Mouse (Mus musculus) heart, embryonic 12.5 days (tissue): Measurements from ENCODE around the gene Slc43a3. TPM values are rescaled to one million over a fixed set of nuclear protein-coding genes. Genes with fewer than 3 reads are reported as not detected.

Experiments used
- ATAC-seq: fragments of 200-750 bp; cut with Nextera tagmentation; 2 replicates; pipeline ENCODE4 v1.8.0; 2017; ENCODE audit warnings: moderate TSS enrichment, moderate library complexity; ENCODE audit not compliant: insufficient number of reproducible peaks, low FRiP score
- H3K27ac ChIP-seq: fragments of 300-500 bp; sonication (generic); 2 replicates; pipeline ENCODE4 v1.5.1; 2016; ENCODE audit warnings: mild to moderate bottlenecking, moderate library complexity; ENCODE audit not compliant: poor library complexity, severe bottlenecking
- H3K27me3 ChIP-seq: fragments of 300-500 bp; sonication (generic); replicated peaks from 2 replicates; pipeline ENCODE4 v1.6.1; 2016; ENCODE audit warnings: mild to moderate bottlenecking, moderate library complexity
- H3K36me3 ChIP-seq: fragments of 300-500 bp; sonication (generic); 2 replicates; pipeline ENCODE4 v1.6.1; 2016; ENCODE audit warnings: mild to moderate bottlenecking, moderate library complexity
- H3K4me1 ChIP-seq: fragments of 300-500 bp; sonication (generic); replicated peaks from 2 replicates; pipeline ENCODE4 v1.6.1; 2016; ENCODE audit warnings: mild to moderate bottlenecking
- H3K4me2 ChIP-seq: fragments of 300-500 bp; sonication (generic); 2 replicates; pipeline ENCODE4 v1.6.1; 2016; ENCODE audit warnings: mild to moderate bottlenecking, moderate library complexity
- H3K4me3 ChIP-seq: fragments of 300-500 bp; sonication (generic); 2 replicates; pipeline ENCODE4 v1.5.1; 2016; ENCODE audit warnings: mild to moderate bottlenecking
- H3K9ac ChIP-seq: fragments of 300-500 bp; sonication (generic); 2 replicates; pipeline ENCODE4 v1.6.1; 2016; ENCODE audit warnings: mild to moderate bottlenecking, moderate library complexity
- H3K9me3 ChIP-seq: fragments of 300-500 bp; sonication (generic); replicated peaks from 2 replicates; pipeline ENCODE4 v1.6.1; 2016; ENCODE audit warnings: mild to moderate bottlenecking, moderate library complexity
- WGBS: fragments of 180-500 bp; shearing (Covaris S2); methylation state at CpG from one replicate; pipeline ENCODE4 v1.1.7; 2016; 5-methylcytosine and 5-hydroxymethylcytosine counted together
- microRNA-seq: library from miRNA; unstranded; fragments of <30 nt; microRNA quantifications from one replicate; pipeline ENCODE4, GENCODE M21; 2017
- polyA plus RNA-seq: library from polyadenylated mRNA; unstranded; fragments of >200 nt; fragmentation: Nextera tagmentation; extraction: Ambion mirVana; gene quantifications from 2 replicates; pipeline ENCODE4 v1.2.1, GENCODE M21; 2016

The Slc43a3 gene
- polyA plus RNA-seq, 1 experiment from 2014 or later, result 35.0 TPM

- WGBS, result 88% methylated on average over 2 of the region's 2 CpGs
- no peak for ATAC-seq
- no peaks in the 10 kb centered on the region for H3K36me3 ChIP-seq
Observed at GRCm38 (mm10) chr2:84996376-84996775, 60.0 kb downstream of the Slc43a3 start.

DNA sequence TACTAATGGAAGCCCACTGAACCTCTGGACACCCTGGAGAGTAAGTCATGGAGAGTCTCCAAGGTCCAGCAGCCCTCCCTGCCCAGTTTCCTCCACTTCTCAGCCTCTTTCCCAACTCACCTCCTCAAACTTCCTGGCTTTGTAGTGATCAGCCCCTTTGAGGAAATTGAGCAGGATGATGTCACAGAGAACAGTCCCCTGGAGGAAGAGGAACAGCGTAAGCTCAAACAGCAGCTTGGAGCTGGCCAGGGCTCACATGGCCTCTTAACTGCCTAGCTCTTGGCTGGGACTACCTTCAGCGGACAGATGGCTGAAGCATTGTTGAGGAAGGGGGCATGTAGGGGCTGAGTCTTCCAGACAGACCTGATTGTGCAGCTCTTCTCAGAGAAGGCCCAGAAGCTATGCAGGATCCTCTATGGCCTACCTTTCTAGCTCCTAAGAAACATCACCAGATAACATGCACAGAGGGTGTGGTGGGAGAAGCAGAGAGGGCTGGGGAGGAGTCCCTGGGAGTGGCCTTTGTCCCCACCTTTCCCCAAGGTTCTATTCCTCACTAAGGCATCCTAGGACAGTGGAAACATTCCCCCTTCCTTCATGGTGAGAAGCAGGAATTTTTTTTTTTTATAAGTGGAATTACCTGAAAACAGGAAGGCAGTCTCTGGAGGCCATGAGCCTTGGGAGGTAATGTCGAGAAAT, 63.3 kb downstream of the Slc43a3 start:
- Histone ChIP-seq H3K4me3 (no peak overlapping the region), H3K4me1 (peaks cover 16% of the 10 kb centered on the region), H3K9ac (no peak overlapping the region), H3K27me3 (no peaks in the 10 kb centered on the region), H3K9me3 (no peaks in the 10 kb centered on the region), H3K27ac (0 out of 2 replicates have a peak overlapping the region, but pooled peaks have one; percentile 23), H3K4me2 (no peak overlapping the region), H3K36me3 (no peaks in the 10 kb centered on the region)
- ATAC-seq, result peak; percentile 37; the same call in 1 of the 2 replicates
- WGBS, result 66% methylated on average over 3 of the region's 3 CpGs

More at GRCm38 (mm10) chr2:84996376-84996775, 60.0 kb downstream of the Slc43a3 start:
- Histone ChIP-seq H3K27me3 (no peaks in the 10 kb centered on the region), H3K4me2 (no peak overlapping the region), H3K4me3 (no peak overlapping the region), H3K9ac (no peak overlapping the region), H3K4me1 (no peaks in the 10 kb centered on the region), H3K9me3 (no peaks in the 10 kb centered on the region), H3K27ac (no peak overlapping the region)

DNA sequence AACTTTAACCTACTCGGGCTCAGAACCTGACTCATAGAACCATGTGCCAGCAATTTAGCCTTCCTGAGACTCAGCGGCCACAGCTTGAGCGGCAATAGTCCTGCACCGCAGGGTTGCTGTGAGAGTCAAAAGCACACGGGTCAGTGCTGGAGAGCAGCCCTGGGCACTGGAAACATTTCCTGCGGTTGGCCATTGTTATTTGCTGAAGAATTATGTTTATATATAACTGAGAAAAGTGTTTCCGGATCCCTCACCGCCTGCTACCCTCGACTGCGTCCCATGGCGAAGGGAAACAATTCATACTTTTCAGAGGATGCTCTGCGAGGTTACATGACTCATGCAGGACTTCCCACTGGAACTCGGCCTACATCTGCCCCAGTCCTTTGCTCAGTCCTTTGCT, 65.1 kb downstream of the Slc43a3 start:
- no peaks in the 10 kb centered on the region for H3K9me3 ChIP-seq
- H3K4me1 ChIP-seq, result peaks cover 19% of the 10 kb centered on the region
- no peaks in the 10 kb centered on the region for H3K27me3 ChIP-seq
- 78% methylated on average over 13 of the region's 13 CpGs for WGBS
- H3K4me3 ChIP-seq, result no peak overlapping the region
- ATAC-seq, result no peak
- no peaks in the 10 kb centered on the region for H3K36me3 ChIP-seq
- H3K4me2 ChIP-seq, result no peak overlapping the region
- no peak overlapping the region for H3K9ac ChIP-seq
- H3K27ac ChIP-seq, result no peak overlapping the region

- 40% methylated on average over 8 of the region's 8 CpGs for WGBS
- Histone ChIP-seq H3K9me3 (no peaks in the 10 kb centered on the region), H3K27ac (0 out of 2 replicates have a peak overlapping the region, but pooled peaks have one; percentile 17), H3K4me3 (no peak overlapping the region), H3K9ac (no peak overlapping the region), H3K27me3 (no peaks in the 10 kb centered on the region), H3K4me1 (peaks cover 29% of the 10 kb centered on the region), H3K4me2 (no peak overlapping the region), H3K36me3 (no peaks in the 10 kb centered on the region)
- ATAC-seq, result 0 out of 2 replicates have a peak, but pooled peaks have one; percentile 34
Observed at GRCm38 (mm10) chr2:85002575-85002974, 66.2 kb downstream of the Slc43a3 start.

DNA sequence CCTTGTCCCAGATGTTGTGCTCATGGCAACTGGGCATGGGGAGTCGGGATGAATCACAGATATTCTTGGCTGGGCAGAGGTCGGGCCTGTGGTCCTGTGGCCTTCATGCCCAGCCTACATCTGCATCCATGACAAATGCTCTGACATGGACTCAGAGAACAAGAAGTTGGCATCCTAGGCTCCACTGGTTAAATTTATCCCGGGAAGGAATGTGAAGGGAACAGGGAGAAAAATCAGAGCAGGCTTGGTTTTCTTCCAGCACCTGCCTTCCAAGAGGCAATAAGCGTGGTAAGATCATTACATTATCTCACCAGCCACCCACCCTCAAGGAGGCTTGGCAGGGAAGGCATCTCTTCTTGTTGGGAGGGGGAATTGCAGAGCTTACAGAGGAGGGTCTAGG, 68.0 kb downstream of the Slc43a3 start:
- Histone ChIP-seq H3K9ac (no peak overlapping the region), H3K27ac (no peak overlapping the region), H3K4me2 (no peak overlapping the region), H3K36me3 (no peaks in the 10 kb centered on the region), H3K9me3 (no peaks in the 10 kb centered on the region), H3K4me3 (no peak overlapping the region), H3K4me1 (peaks cover 29% of the 10 kb centered on the region), H3K27me3 (no peaks in the 10 kb centered on the region)
- no peak for ATAC-seq
- WGBS, result 79% methylated on average over 4 of the region's 4 CpGs

DNA sequence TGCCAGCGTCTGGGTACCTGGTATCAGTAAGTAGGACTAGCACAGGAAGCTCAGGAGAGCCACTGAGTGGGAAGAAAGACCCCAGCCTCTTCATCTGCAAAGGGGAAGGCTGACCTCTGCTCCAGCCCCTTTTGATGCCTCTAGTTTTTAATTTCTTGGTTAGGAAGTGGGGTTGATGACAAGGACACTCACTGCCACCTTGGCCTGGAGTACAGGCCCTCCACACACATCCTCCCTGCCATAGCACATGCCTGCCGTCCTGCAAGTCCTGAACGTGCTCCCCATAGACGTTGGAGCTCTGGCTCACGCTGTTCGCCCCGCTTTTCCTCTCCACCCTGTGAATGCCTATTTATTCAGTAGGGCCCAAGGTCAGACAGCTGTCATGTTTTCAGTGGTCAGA, 70.2 kb downstream of the Slc43a3 start:
- H3K4me1 ChIP-seq, result peaks cover 47% of the 10 kb centered on the region
- H3K9me3 ChIP-seq, result no peaks in the 10 kb centered on the region
- H3K27me3 ChIP-seq, result no peaks in the 10 kb centered on the region
- H3K9ac ChIP-seq, result no peak overlapping the region
- H3K36me3 ChIP-seq, result no peaks in the 10 kb centered on the region
- no peak overlapping the region for H3K27ac ChIP-seq
- no peak overlapping the region for H3K4me3 ChIP-seq
- WGBS, result 64% methylated on average over 7 of the region's 7 CpGs
- ATAC-seq, result no peak
- H3K4me2 ChIP-seq, result no peak overlapping the region

- Histone ChIP-seq H3K27me3 (no peaks in the 10 kb centered on the region), H3K4me1 (peaks cover 52% of the 10 kb centered on the region), H3K4me3 (no peak overlapping the region), H3K9ac (no peak overlapping the region), H3K4me2 (no peak overlapping the region), H3K36me3 (no peaks in the 10 kb centered on the region), H3K27ac (no peak overlapping the region), H3K9me3 (no peaks in the 10 kb centered on the region)
- no peak for ATAC-seq
- 33% methylated on average over 4 of the region's 4 CpGs for WGBS
Observed at GRCm38 (mm10) chr2:85007729-85008128, 71.3 kb downstream of the Slc43a3 start.

Small RNAs within 50 kb of the gene (microRNA-seq; reads per million reads assigned to microRNA genes)
- gene Gm24332, result not detected

Other genes starting within 250 kb of the Slc43a3 start
- 35.4 and 38.9 TPM in 2 replicates for gene Zdhhc5, start 221.4 kb upstream of the Slc43a3 start, polyA plus RNA-seq
- 22.7 and 23.6 TPM in 2 replicates for gene Clp1, start 209.2 kb upstream of the Slc43a3 start, polyA plus RNA-seq
- 10.0 and 11.5 TPM in 2 replicates for gene Ypel4, start 202.5 kb upstream of the Slc43a3 start, polyA plus RNA-seq
- gene Gm19426, start 192.9 kb upstream of the Slc43a3 start, polyA plus RNA-seq, result 8.5 and 9.2 TPM in 2 replicates
- gene Serping1, start 161.1 kb upstream of the Slc43a3 start, polyA plus RNA-seq, result 32.2 and 32.8 TPM in 2 replicates
- 90.0 and 95.3 TPM in 2 replicates for gene Ube2l6, start 137.8 kb upstream of the Slc43a3 start, polyA plus RNA-seq
- gene Smtnl1, start 113.9 kb upstream of the Slc43a3 start, polyA plus RNA-seq, result 0.17 and 0.43 TPM in 2 replicates
- 62.2 and 65.6 TPM in 2 replicates for gene Timm10, start 109.6 kb upstream of the Slc43a3 start, polyA plus RNA-seq
- 21.8 and 23.0 TPM in 2 replicates for gene Slc43a1, start 97.7 kb upstream of the Slc43a3 start, polyA plus RNA-seq
- gene Rtn4rl2, start 49.9 kb upstream of the Slc43a3 start, polyA plus RNA-seq, result 0.67 and 1.2 TPM in 2 replicates
- 0.39 and 3.1 TPM in 2 replicates for gene Prg2, start 43.9 kb downstream of the Slc43a3 start, polyA plus RNA-seq
- gene Prg3, start 51.6 kb downstream of the Slc43a3 start, polyA plus RNA-seq, result 0.49 TPM in 1 of 2 replicates, not detected in the other
- gene Ssrp1, start 100.7 kb downstream of the Slc43a3 start, polyA plus RNA-seq, result 146 and 151 TPM in 2 replicates
- 0.67 and 0.87 TPM in 2 replicates for gene P2rx3, start 100.9 kb downstream of the Slc43a3 start, polyA plus RNA-seq
- gene Tnks1bp1, start 111.4 kb downstream of the Slc43a3 start, polyA plus RNA-seq, result 33.2 and 36.6 TPM in 2 replicates
- 8.5 and 8.6 TPM in 2 replicates for gene Aplnr, start 199.6 kb downstream of the Slc43a3 start, polyA plus RNA-seq